Mouse (Mus musculus) lung, embryonic 16.5 days (tissue): ENCODE results near the gene Zfp454. TPM values are rescaled to one million over a fixed set of nuclear protein-coding genes. Genes with fewer than 3 reads are reported as not detected.

Experiments
- ATAC-seq: fragments of 200-750 bp; cut with Nextera tagmentation; 2 replicates; pipeline ENCODE4 v1.8.0; 2017; ENCODE audit warnings: low read depth, mild to moderate bottlenecking, moderate library complexity
- H3K27ac ChIP-seq: fragments of 300-500 bp; sonication (generic); 2 replicates; pipeline ENCODE4 v1.5.1; 2014; ENCODE audit warnings: mild to moderate bottlenecking, control low read depth, low read length
- H3K27me3 ChIP-seq: fragments of 300-500 bp; sonication (generic); 2 replicates; pipeline ENCODE4 v1.6.1; 2014; ENCODE audit warnings: low read depth, low read length, mixed read lengths; ENCODE audit not compliant: control insufficient read depth, insufficient read depth
- H3K36me3 ChIP-seq: fragments of 300-500 bp; sonication (generic); 2 replicates; pipeline ENCODE4 v1.6.1; 2014; ENCODE audit warnings: low read length; ENCODE audit not compliant: control insufficient read depth, insufficient read depth
- H3K4me1 ChIP-seq: fragments of 300-500 bp; sonication (generic); replicated peaks from 2 replicates; pipeline ENCODE4 v1.6.1; 2014; ENCODE audit warnings: low read length, mixed read lengths; ENCODE audit not compliant: control insufficient read depth, insufficient read depth
- H3K4me2 ChIP-seq: fragments of 300-500 bp; sonication (generic); 2 replicates; pipeline ENCODE4 v1.6.1; 2014; ENCODE audit warnings: low read depth, low read length, control low read depth
- H3K4me3 ChIP-seq: fragments of 300-500 bp; sonication (generic); 2 replicates; pipeline ENCODE4 v1.5.1; 2014; ENCODE audit warnings: mild to moderate bottlenecking, low read length, control low read depth
- H3K9ac ChIP-seq: fragments of 300-500 bp; sonication (generic); 2 replicates; pipeline ENCODE4 v1.6.1; 2014; ENCODE audit warnings: low read length, control low read depth
- H3K9me3 ChIP-seq: fragments of 300-500 bp; sonication (generic); 2 replicates; pipeline ENCODE4 v1.6.1; 2016; ENCODE audit warnings: low read length; ENCODE audit not compliant: control insufficient read depth
- WGBS: fragments of 180-500 bp; shearing (Covaris S2); extraction: QIAGEN DNeasy Blood & Tissue Kit; methylation state at CpG from one replicate; pipeline ENCODE4 v1.1.7; 2014; 5-methylcytosine and 5-hydroxymethylcytosine counted together
- polyA plus RNA-seq: library from polyadenylated mRNA; unstranded; fragments of >200 nt; fragmentation: Nextera tagmentation; extraction: Ambion mirVana; gene quantifications from 2 replicates; pipeline ENCODE4 v1.2.1, GENCODE M21; 2015

Zfp454 gene
- 7.3 and 8.3 TPM in 2 replicates for polyA plus RNA-seq

DNA sequence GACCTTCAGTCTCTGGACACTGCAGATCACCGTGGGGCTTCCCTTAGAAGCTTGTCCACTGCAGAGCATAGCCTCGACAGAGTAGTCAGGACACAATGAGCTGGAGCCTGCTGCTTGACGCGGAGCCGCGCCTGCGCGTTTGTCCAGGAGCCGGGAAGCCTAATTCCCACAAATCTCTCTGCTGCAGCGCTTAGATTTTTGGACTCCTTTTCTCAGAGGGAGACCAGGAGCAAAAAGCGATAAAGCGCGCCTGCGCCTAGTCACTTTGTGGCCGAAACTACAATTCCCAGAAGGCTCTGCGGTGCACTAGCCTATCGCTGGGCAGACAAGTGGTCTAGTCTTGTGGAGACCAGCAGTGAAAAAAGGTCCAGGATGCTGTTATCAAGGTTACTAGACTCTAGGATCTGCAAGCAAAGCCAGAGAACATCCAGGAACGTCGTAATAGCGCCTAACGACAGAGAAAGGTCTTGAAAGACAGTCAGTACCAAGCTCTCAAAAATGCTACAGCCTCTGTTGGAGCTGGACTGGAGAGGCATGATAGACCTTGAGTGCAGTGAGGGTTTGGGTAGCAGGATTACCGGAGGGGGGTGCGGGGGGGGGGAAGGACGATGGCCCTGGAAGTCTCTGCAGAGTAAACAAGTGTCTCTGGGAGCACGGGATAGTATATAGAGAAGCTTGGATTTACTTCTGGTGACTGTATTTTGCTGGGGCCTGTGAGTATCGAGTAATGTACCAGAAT lies at the start of gene Zfp454:
Gene Zfp454, minus strand, starts transcription at position 262 of the 739 bp plus-strand sequence.
- no peaks in the 10 kb centered on the region for H3K36me3 ChIP-seq
- 4% methylated on average over 26 of the region's 26 CpGs for WGBS
- peaks cover 6% of the 10 kb centered on the region; the same call in 1 of the 2 replicates for H3K4me1 ChIP-seq
- H3K27me3 ChIP-seq, result no peaks in the 10 kb centered on the region
- peak within 1 kb of the TSS; percentile 52 for H3K4me3 ChIP-seq
- H3K9me3 ChIP-seq, result peaks cover 3% of the 10 kb centered on the region; the same call in 1 of the 2 replicates
- H3K27ac ChIP-seq, result peak within 1 kb of the TSS; percentile 34; the same call in 1 of the 2 replicates
- H3K9ac ChIP-seq, result peak within 1 kb of the TSS; percentile 64
- ATAC-seq, result peak; percentile 98
- H3K4me2 ChIP-seq, result peak within 1 kb of the TSS; percentile 75

DNA sequence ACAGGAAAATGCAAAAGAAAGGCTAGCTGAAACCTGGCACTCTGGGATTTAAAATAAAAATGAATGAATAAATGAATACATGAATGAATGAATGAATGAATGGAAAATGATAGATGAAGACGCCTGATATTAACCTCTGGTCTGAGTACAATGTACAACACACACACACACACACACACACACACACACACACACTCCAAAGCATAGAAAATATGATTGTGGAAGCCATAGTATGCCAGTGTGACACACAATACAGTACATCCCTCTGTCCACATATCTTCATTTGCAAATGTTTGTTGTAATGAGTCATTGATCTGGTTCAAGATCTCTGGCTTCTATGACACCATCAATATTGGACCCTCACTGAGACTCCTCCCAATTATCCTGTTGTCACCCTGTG lies 44.6 kb upstream of the Zfp454 start:
- no peaks in the 10 kb centered on the region for H3K27me3 ChIP-seq
- H3K4me2 ChIP-seq, result peak overlapping the region; percentile 97
- H3K4me3 ChIP-seq, result no peak overlapping the region; the same call in 1 of the 2 replicates
- no peak overlapping the region for H3K9ac ChIP-seq
- no peaks in the 10 kb centered on the region; the same call in 1 of the 2 replicates for H3K4me1 ChIP-seq
- no peaks in the 10 kb centered on the region for H3K9me3 ChIP-seq
- H3K27ac ChIP-seq, result no peak overlapping the region
- no peaks in the 10 kb centered on the region for H3K36me3 ChIP-seq
- no peak for ATAC-seq
- WGBS, result 84% methylated on average over 1 of the region's 1 CpGs

DNA sequence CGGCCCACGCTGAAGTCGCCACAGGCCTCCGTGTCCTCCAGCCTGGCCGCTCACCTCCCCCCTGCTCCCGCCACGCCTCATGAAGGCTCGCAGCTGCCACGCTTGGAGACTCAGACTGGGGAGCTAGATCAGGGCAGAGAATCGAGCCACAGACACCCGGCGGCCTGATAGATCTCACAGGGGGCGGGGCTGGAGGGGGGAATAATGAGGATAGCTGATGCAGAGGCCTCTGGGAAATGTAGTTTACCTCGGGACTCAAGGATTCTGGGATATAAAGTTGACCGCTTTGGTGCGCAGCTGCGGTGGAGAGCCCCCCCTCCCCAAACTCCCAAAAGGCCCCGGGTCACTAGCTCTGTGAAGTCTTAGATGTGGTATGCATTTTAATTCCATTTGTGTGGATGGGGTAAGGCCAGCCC lies 44.0 kb upstream of the Zfp454 start, which contains the start of gene Zfp354b:
Gene Zfp354b, minus strand, starts transcription at position 183 of the 416 bp plus-strand sequence.
- H3K27me3 ChIP-seq, result no peaks in the 10 kb centered on the region
- H3K4me1 ChIP-seq, result no peaks in the 10 kb centered on the region; the same call in 1 of the 2 replicates
- under 1% methylated on average over 18 of the region's 18 CpGs for WGBS
- no peak within 1 kb of the TSS for H3K27ac ChIP-seq
- H3K4me3 ChIP-seq, result peak within 1 kb of the TSS; percentile 56
- no peaks in the 10 kb centered on the region for H3K36me3 ChIP-seq
- no peaks in the 10 kb centered on the region for H3K9me3 ChIP-seq
- H3K9ac ChIP-seq, result peak within 1 kb of the TSS; percentile 65
- ATAC-seq, result peak; percentile 96
- H3K4me2 ChIP-seq, result peak within 1 kb of the TSS; percentile 97

DNA sequence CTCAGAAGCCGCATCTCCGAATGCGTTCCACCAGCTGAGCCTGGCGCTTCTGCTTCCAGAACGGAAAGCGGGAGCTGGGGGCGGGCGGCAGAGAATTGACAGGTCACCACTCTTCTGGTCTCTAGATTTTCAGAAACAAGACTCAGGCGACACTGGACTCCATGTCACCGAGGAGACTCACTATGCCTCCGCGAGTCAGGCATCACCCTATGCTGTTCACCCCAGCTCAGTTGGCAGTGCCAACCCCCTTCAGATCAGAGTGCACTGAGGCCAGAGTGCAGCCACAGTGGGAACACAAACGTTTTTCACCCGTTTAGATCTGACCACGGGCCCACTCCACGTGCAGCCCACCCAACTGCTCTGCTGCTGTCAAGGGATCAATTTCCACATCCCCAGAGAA lies 43.6 kb upstream of the Zfp454 start:
- peak overlapping the region; percentile 97 for H3K4me2 ChIP-seq
- H3K9ac ChIP-seq, result peak overlapping the region; percentile 65
- H3K4me3 ChIP-seq, result peak overlapping the region; percentile 56
- peak; percentile 47 for ATAC-seq
- under 1% methylated on average over 16 of the region's 16 CpGs for WGBS
- no peak overlapping the region for H3K27ac ChIP-seq
- H3K9me3 ChIP-seq, result no peaks in the 10 kb centered on the region
- no peaks in the 10 kb centered on the region; the same call in 1 of the 2 replicates for H3K4me1 ChIP-seq
- no peaks in the 10 kb centered on the region for H3K36me3 ChIP-seq
- H3K27me3 ChIP-seq, result no peaks in the 10 kb centered on the region

DNA sequence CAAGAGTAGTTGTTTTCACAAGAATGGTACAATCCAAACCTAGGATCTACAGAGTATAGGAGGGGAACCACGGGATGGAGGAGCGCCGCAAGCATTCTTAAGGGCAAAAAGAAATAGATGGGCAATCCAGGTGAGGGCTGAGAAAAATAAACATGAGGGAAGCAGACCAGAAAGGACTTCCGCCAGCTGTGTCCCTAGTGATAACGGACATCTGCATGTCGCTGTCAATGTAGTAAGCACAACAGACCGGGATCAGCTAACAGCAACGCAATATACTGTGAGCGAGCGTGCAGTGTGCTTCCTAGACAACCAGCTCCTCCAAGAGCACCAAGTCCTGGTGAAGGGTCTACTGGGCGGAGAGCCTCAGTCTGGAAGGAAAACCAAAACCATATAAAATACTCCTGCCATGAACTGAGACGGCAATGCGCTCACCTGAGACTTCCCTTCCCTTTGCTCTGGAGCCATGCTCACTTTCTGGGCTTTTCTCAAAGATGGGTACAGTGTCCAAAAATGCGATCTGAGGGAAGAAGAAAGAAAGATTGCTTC lies 43.1 kb upstream of the Zfp454 start:
- H3K27me3 ChIP-seq, result no peaks in the 10 kb centered on the region
- H3K36me3 ChIP-seq, result no peaks in the 10 kb centered on the region
- peak overlapping the region; percentile 56 for H3K4me3 ChIP-seq
- no peak for ATAC-seq
- H3K9me3 ChIP-seq, result no peaks in the 10 kb centered on the region
- H3K27ac ChIP-seq, result no peak overlapping the region
- H3K9ac ChIP-seq, result peak overlapping the region; percentile 65
- 12% methylated on average over 14 of the region's 14 CpGs for WGBS
- H3K4me1 ChIP-seq, result no peaks in the 10 kb centered on the region; the same call in 1 of the 2 replicates
- H3K4me2 ChIP-seq, result peak overlapping the region; percentile 97

DNA sequence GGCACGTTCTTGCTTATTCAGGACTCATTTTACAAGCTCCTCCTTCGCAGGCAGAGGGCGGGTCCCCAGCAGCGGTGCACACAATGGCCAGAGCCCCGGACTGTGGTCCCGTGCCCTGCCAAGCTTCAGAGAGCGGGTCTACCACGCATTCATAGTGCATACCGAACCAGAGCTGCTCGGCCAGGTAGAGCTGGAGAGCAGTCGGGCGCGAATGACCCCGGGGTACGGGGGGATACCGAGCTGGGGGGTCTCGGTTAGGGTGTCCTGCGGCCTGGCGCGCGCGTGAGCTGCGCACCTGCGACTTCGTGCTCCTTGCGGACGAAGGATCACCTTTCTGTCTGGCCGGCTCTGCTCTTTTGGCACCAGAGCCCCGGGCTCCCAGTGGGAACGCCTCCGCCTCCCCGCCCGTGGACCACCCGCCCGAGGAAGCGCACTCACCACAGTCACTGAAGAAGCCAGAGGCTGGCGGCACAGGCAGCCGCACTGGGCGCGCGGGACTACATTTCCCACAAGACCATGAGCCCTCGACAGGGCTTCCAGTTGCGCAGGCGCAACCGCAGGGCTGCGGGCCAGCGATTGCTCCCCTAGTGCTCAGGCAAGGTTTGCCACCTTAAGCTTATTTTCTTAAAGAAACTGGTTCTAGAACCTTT lies 28.3 kb upstream of the Zfp454 start, which contains the start of gene Zfp2:
Gene Zfp2, minus strand, starts transcription at position 495 of the 650 bp plus-strand sequence.
- peak; percentile 99 for ATAC-seq
- WGBS, result under 1% methylated on average over 47 of the region's 47 CpGs
- no peaks in the 10 kb centered on the region for H3K27me3 ChIP-seq

DNA sequence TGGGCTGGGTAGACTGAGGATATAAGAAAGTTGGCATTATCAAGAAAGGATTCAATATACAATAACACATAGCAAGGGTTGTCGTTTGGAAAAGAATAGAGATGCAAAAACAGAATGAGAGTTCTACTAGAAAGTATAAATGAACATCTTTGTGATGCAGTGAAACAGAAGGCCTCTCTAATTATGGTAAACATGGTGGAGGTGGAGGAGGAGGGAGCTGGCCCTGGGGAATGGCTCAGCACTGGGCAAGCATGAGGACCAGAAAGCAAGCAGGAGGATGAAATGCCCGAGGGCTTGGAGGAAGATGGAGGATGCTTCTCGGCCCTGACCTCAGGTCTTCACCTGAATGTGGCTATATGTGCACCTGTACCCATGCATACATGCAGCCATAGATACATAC lies 27.0 kb upstream of the Zfp454 start:
- no peak overlapping the region for H3K4me2 ChIP-seq
- 0 out of 2 replicates have a peak, but pooled peaks cover 2% of the 10 kb centered on the region for H3K9me3 ChIP-seq
- H3K9ac ChIP-seq, result no peak overlapping the region
- ATAC-seq, result no peak
- no peak overlapping the region for H3K4me3 ChIP-seq
- H3K36me3 ChIP-seq, result peaks cover 20% of the 10 kb centered on the region
- WGBS, result 88% methylated on average over 3 of the region's 3 CpGs
- no peaks in the 10 kb centered on the region for H3K27me3 ChIP-seq
- no peaks in the 10 kb centered on the region for H3K4me1 ChIP-seq
- no peak overlapping the region for H3K27ac ChIP-seq

More for the DNA sequence above, 28.3 kb upstream of the Zfp454 start, which contains the start of gene Zfp2:
- Histone ChIP-seq H3K4me2 (peak within 1 kb of the TSS; percentile 55), H3K9ac (peak within 1 kb of the TSS; percentile 93), H3K36me3 (peaks cover 11% of the 10 kb centered on the region), H3K9me3 (0 out of 2 replicates have a peak, but pooled peaks cover 2% of the 10 kb centered on the region), H3K4me1 (no peaks in the 10 kb centered on the region), H3K27ac (peak within 1 kb of the TSS; percentile 52), H3K4me3 (peak within 1 kb of the TSS; percentile 90)

DNA sequence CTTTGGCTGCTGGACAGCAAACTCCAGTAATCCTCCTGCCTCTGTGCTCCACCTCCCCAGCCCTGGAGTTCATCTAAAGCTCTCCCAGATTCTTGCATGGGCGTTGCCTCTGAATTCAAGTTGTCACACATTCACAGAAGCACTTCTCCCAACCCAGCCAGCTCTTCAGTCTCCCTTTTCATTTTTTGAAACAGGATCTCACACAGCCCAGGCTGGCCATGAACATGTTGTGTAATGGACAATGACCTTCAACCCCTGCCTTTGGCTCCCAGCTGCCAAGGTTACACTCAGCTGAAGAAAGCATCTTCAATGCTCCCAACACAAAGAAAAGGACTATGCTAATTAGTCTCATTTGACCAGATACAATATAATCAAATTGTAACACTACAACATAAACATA lies 25.9 kb upstream of the Zfp454 start:
- no peak overlapping the region for H3K4me2 ChIP-seq
- H3K27me3 ChIP-seq, result no peaks in the 10 kb centered on the region
- H3K36me3 ChIP-seq, result peaks cover 31% of the 10 kb centered on the region
- 0 out of 2 replicates have a peak, but pooled peaks cover 2% of the 10 kb centered on the region for H3K9me3 ChIP-seq
- no peaks in the 10 kb centered on the region for H3K4me1 ChIP-seq
- WGBS, result 85% methylated on average over 1 of the region's 1 CpGs
- no peak overlapping the region for H3K27ac ChIP-seq
- H3K9ac ChIP-seq, result no peak overlapping the region
- no peak overlapping the region for H3K4me3 ChIP-seq
- no peak for ATAC-seq

DNA sequence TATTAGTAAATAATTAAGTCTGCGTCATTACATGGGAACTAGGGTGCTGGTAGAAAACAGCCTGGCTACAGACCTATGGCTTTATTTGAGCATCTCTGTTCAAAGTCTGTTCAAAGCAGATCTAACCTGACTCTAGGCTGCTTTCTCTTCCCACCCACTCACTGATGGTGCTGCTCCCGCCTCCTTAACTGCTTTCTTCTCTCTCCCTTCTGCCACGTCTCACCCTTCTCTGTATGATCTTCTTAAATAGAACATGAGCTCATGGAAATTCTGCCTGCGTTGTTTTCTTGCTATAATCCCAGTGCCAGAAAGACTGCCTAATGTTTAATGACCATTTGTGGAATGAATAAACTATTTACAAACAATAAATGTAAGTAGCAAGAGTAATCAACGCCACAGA lies 20.7 kb upstream of the Zfp454 start:
- Histone ChIP-seq H3K27ac (no peak overlapping the region), H3K9me3 (peaks cover 18% of the 10 kb centered on the region), H3K4me1 (no peaks in the 10 kb centered on the region), H3K9ac (no peak overlapping the region), H3K4me2 (no peak overlapping the region), H3K36me3 (peaks cover 68% of the 10 kb centered on the region), H3K4me3 (no peak overlapping the region), H3K27me3 (no peaks in the 10 kb centered on the region)
- 91% methylated on average over 5 of the region's 5 CpGs for WGBS
- ATAC-seq, result no peak
